Mouse (Mus musculus) brain, adult 2 months (tissue): ENCODE measurements around the gene Lalba.
A peak's percentile ranks its signal among the peaks of the same experiment; 100 is the strongest.
"Not testable (repeated sequence)": the region's sequence is repeated elsewhere in the genome, so short reads cannot be mapped to it uniquely, and the experiment has no call there.

ENCODE experiments used
- DNase-seq: peaks from one replicate; pipeline ENCODE4 v3.0.0; 2011; ENCODE audit warnings: low read depth, low spot score

Lalba gene

DNA sequence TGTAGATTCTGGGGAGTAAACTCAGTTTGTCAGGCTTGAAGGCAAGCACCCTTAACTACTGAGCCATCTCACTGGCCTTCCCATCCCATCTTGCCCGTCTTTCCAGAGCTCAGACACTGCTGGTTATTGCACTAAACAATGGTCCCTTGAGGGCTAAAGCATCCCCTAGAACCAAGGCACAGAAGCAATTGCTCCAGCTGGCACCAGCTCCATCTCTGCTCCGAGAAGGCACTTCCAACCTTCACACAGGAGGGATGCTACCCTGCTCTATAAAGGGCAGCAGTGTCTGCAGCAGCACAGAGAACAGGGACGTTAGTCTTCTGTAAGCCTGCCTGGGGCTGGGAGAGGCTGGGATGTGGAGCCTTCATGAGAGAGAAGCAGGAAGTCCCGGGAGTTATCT is 9.6 kb upstream of the Lalba start, which contains the start of gene Olfr279:
TSS of gene Olfr279 (plus strand) at position 301 of the 400 bp plus-strand sequence.
- DNase-seq: no peak

DNA sequence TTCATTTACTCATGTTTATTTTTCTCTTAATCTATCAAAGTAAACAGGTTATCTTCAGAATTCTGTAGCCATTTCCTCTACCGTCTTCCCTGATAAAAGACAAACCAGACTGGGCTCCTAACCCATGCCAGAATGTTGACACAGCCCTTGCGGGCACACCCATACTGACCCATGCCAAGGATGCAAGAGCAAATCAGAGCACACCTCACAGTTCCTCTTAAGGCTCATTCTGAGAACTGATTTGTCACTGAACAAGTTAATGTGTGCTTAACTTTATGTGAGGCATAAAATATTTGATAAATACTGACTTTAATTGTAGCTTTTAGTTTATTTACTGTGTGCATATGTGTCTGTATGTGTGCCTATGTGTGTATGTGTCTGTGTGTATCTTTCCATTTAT is 8.8 kb upstream of the Lalba start:
- no peak for DNase-seq

DNA sequence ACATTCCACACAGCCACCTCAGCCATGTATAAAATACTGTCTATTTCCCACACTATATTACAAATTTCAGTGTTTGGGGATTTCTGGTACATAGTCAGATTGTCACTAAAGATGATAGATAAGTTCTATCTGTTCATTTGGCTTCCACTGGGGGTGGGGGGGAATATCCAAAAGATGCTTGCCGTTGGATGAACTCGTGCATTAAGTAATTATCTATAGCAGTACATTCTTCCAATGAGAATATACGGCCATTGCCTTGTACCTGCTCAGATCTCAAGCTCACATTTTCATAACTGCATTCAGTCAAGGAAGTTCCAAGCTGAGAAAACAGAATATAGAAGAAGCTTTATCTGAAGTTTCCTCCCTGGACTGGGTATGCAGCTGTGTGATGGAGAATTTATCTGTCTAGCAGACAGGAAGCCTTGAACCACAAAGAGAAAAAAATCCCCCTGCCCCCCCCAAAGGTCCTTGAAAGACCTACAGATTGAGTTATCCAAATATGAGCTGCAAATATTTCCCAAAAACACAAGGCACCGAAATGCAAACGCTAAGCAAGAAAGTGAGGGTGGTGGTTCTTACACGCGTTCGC is 4.0 kb upstream of the Lalba start:
- DNase-seq: no peak

DNA sequence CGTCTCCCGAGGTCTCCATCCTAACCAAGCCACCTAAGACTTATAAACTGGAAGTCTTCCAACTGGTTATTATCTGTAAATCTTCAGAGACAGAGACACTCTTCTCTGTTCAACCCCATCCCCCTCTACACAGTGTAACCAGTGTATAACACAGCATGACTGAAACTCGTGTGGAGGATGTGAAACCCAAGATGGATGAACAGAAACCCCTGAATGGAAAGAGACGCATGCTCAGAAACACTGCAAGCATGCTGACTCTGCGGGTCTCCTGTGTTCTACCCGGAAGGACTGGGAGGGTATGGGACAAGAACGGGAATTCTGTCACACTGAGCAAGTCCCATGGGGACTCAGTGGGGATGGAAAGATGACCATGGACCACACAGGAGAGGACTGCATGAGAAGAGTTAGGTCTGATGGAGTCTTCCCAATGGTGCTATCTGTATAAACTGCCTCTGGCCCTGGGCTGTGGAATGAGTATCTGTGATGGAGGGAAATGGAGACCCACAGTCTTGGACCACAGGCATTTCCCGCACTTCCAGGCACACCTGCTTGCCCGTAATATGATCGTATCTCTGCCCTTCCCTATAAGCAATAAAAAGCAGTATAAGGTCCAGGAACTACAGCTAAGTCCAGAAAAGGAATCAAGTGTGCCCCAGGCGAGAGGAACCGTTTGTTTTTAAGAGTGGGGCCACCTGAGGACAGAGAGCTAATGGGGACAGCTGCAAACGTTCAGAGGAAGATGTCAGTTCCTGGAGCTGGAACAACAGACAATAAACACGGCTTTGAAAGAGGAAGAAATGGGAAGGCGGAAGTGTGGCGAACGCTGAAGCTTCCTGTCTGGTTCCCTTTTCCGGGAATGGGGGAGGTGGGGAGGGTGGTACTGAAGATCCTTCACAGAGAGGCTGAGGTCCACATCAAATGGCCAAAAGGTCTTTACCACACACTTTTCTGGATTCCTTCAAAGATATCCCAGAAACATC is 1.7 kb upstream of the Lalba start:
- DNase-seq: peak; percentile 34

DNA sequence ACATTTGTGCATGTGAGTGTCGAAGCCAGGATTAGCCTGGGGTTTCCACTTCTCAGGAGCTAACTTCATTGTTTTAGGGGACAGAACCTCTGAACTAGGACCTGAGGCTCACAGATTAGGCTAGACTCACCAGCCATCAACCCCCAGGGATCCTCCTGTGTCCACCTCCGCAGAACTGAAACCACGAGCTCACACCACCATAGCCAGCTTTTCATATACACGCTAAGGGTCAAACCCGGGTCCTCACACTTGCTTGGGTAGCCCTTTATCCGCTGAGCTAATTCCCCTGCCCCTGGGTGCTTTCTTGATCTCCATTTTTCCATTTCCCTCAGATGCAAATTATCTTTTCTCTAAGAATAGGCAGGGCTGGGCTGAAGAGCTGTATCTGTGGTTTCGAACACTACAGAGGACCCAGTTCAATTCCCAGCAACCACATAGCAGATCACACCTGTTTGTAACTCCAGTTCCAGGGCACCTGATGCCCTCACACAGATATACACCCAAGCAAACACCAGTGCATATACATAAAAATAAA is 2.9 kb downstream of the Lalba start:
- no peak for DNase-seq

DNA sequence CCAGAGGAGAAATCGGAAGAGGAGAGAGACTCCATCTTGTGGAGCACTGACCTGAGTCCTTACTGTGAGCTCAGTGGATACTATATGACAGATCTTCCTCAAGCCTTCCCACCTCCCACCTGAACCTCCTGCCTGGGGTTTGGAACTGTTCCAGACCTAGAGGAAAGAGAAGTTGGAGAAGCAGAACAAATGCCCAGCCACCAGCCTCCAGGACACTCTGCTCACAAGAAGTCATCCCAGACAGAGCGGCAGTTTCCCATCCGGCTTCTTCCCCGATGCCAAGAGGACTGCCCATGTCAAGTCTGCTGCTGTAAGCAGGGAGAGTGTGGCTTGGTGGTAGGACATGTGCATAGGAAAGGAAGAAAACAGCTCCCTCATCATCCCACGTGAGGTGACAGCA is 6.2 kb downstream of the Lalba start:
- no peak for DNase-seq

DNA sequence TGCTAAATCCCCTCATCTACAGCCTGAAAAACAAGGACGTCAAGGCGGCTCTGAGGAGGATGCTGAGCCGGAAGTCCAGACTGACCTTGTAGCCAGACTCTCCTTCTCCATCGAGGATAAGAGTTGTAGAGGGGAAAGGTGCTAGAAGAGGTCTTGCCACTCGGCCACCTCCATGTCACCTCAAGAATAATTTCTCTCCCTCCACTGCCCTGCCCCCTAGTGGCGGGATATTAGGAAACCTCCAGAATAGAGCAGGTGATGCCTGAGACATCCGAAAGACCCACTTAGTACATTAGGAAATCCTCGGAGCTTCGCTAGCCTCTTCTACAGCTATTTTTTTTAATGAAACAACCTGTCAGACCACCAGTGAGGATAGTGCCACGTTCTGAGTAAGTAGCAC is 7.1 kb downstream of the Lalba start:
- peak; percentile 35 for DNase-seq

DNA sequence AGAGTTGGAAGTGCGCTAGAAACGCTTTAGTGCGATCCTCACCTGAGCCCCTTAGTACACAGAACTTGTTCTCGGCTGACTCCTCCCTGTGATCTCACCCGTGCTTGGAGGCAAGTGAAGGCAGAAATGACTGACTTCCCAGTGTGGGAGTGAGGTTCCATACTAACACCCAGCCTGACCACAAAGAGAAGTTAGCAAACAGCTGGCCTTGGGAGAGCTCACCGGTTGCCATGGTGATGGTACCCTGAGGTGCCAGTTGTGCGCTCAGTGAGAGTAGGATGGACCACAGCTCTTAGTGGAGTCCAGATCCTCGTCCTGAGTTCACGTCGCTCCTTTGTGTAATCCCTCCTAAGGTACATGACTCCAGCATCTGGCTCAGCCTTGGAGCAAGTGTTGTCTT is 7.6 kb downstream of the Lalba start:
- DNase-seq: no peak

DNA sequence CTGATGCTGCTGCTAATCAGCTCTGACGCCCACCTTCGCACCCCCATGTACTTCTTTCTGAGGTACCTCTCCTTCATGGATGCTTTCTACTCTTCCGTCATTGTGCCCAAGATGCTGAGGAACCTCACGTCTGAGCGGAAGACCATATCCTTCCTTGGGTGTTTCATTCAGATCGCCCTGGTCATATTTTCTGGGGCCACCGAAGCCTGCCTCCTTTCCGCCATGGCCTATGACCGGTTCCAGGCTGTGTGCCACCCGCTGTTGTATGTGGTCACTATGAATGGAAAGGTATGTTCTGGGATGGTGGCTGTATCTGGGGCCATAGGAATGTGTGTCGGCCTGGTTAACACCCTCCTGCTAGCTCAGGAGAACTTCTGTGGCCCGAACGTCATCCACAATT is 11.0 kb downstream of the Lalba start:
- DNase-seq: no peak

DNA sequence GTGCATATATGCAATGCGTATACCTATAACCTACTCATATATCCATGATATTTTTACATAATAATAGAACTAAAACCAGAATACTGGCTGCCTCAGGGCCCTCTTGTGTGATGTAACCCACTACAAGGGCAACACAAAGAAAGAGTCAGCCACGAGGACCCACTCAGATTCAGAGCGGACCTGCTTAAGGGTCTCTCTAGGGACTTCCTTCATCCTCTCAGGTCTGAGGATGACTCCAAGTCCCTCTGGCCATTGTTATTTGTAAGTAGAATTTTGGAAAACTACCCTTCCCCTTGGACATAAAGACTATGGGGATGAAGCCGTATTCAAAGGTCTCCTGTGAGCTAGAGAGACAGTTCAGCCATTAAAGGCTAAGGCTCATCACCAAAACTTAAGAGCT is 12.9 kb downstream of the Lalba start, which contains the start of gene OR5BS1P:
TSS of gene OR5BS1P (plus strand) at position 301 of the 400 bp plus-strand sequence.
- no peak for DNase-seq

DNA sequence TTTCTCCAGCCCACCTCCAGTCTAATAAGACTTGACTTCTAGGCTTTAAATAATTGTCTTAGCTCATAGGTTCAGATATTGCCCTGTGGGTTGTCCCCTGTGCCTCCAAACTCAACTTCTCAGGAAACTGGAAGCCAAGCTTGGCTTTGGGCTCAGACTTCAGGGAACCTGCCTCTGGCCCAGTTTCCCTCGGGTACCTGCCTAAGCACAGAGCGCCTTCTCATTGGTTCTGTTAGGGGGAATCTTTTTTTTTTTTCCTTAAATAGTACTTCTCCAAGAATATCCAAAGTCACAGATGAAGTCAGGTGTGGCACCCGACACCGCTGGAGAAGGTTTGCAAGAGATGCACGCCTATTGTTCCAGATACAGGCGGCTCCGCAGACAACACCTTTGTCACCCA is 30.2 kb downstream of the Lalba start, which contains the start of gene Olfr281:
TSS of gene Olfr281 (plus strand) at position 301 of the 400 bp plus-strand sequence.
- no peak for DNase-seq

DNA sequence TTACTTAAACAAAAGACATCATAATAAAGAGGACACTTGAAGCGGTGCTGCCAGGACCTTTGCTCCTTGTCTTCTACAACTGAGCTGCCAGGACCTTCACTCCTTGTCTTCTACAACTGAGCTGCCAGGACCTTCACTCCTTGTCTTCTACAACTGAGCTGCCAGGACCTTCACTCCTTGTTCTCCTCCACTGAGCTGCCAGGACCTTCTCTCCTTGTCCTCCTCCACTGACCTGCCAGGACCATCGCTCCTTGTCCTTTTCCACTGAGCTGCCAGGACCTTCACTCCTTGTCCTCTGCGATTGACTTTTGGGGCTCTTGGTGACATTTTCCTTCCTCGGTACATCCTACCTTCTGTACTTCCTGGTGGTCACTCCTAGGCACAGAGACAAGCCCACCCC is 34.0 kb downstream of the Lalba start:
- peak; percentile 42 for DNase-seq

DNA sequence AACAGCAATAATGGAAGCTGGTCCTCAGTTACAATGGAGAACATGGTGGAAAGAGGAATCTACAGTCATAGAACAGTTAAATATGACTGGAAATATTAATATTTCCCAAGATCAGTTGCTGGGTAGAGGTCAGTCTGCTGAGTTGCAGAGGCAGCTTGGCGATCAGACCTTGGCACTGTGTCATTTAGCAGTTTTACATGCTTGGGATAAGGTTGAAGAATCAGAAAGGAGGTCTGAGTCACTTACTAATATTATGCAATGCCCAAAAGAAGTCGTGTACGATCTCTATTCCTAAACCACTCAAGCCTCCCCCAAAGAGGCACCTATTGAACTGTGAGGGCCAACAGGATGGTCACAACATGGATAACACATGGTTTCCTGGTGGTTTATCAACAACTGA is 38.0 kb downstream of the Lalba start:
- DNase-seq: no peak

DNA sequence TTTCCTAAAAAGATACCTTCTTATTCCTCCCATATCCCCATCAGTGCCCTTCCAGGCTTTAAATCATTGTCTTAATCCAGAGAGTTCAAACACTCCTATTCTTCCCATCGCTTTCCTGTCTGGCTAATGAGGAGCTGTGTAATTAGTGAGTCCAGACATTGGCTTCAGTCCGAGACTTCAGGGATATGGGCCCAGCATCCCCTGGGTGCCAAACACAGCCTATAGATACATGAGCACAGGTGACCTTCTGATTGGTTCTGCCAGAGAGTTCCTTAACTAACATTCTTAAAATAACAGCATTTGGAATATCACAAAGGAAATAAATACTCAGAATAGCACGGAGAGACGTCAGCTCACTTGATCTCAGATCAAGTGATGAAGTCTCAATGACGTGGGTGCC is 51.6 kb downstream of the Lalba start, which contains the start of gene Olfr282:
TSS of gene Olfr282 (plus strand) at position 301 of the 400 bp plus-strand sequence.
- not testable (repeated sequence) for DNase-seq
